Comparison of ENCODE assay signal across 31 mouse cellular contexts in the genomic region with DNA sequence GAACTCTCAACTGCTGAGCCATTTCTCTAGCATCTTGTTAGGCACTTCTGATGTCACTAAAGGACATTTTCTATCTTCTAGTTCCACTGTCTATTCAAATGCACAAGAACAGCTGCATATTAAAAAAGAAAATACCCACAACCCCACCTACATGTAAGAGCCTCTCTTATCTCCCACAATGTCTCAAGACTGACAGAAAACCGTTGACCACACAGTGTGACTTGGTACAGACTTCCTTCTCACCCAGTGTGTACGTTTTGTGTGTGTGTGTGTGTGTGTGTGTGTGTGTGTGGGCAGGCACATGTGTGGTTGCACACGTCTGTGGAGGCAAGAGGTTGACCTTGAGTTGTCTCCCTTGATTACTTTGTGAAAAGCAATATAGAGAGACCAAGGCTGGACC. TPM values are rescaled to one million over a fixed set of nuclear protein-coding genes. Genes with fewer than 3 reads are reported as not detected.
DNase-seq lines count a peak whose midpoint lies in the region; ATAC-seq and TF ChIP-seq lines count a peak whose summit lies in the region.
"Had no signal": no experiment of that assay in that cellular context is flagged by ENCODE, and none has a peak within 500 bp of the region (broad histone marks: within the 10 kb centered on the region; RNA-seq: fewer than 3 reads in every experiment).

No protein-coding gene starts in this region.

- no peaks in the 10 kb centered on the region for H3K79me2 ChIP-seq in MEL (ENCODE audit: control insufficient read depth, insufficient read depth, low read length, poor library complexity)

- DNase-seq in liver (no peak), MEL (ENCODE audit: low read depth, low spot score) (peak; percentile 81)
- no peak for DNase-seq in frontal cortex, adult 2 months (ENCODE audit: extremely low spot score in 1 of 2, low spot score in 1 of 2)
- DNase-seq in kidney, postnatal 10 days = no peak
- DNase-seq: adrenal gland, postnatal 10 days; adrenal gland, postnatal 36 days; cerebellum, adult 18-20 months; cerebellum, adult 9-10 months; cerebellum, postnatal 14 days; forebrain, postnatal 0 days; gastrocnemius, postnatal 25 days; heart, adult 2 months had no signal

- no peaks in the 10 kb centered on the region for H3K27me3 ChIP-seq in liver, embryonic 12.5 days (replicated peaks)
- no peaks in the 10 kb centered on the region for H3K27me3 ChIP-seq in MEL (ENCODE audit: control insufficient read depth in 1 of 2, insufficient read depth in 2 of 2, low read length in 2 of 2)
- H3K27me3 ChIP-seq: embryonic facial prominence, embryonic 12.5 days; embryonic facial prominence, embryonic 15.5 days; hindbrain, embryonic 13.5 days; Patski had no signal

- ATAC-seq in liver, embryonic 12.5 days = no peak
- ATAC-seq in granulocyte monocyte progenitor cell, adult 5-6 weeks (replicated peaks; ENCODE audit: poor library complexity, severe bottlenecking) = peak; percentile 25; the same call in 1 of the 2 replicates
- no peak for ATAC-seq in inflammation-experienced regulatory T-cells, adult 6 months
- ATAC-seq: CD4-positive, CD25-positive, alpha-beta regulatory T cell, adult 4 months; forebrain, embryonic 14.5 days; forebrain, postnatal 0 days; hindbrain, embryonic 16.5 days; Patski had no signal

- TF ChIP-seq CTCF in MEL (IDR thresholded peaks at IDR 0.05 in 2 of 3, conservative IDR thresholded peaks at IDR 0.05 in 1 of 3; ENCODE audit: control insufficient read depth in 1 of 3, insufficient read depth in 1 of 3, low read depth in 2 of 3, low read length in 3 of 3, poor library complexity in 1 of 3, severe bottlenecking in 1 of 3) = no peak

- WGBS in liver, embryonic 12.5 days (ENCODE audit: insufficient replicate concordance) = 20% methylated on average over 3 of the region's 3 CpGs

- no peak for TF ChIP-seq RAD21 in MEL (IDR thresholded peaks at IDR 0.05; ENCODE audit: low read depth, low read length)

- no peak overlapping the region for H3K4me2 ChIP-seq in liver, embryonic 12.5 days
- H3K4me2 ChIP-seq: embryonic facial prominence, embryonic 12.5 days; embryonic facial prominence, embryonic 15.5 days; heart, embryonic 11.5 days; hindbrain, embryonic 13.5 days had no signal

- 0 out of 2 replicates have a peak, but pooled peaks cover 8% of the 10 kb centered on the region for H3K4me1 ChIP-seq in liver, embryonic 12.5 days
- peaks cover 7 to 11% of the 10 kb centered on the region in 2 experiments for H3K4me1 ChIP-seq in MEL (ENCODE audit: control insufficient read depth in 1 of 2, insufficient read depth in 2 of 2, low read length in 2 of 2)
- H3K4me1 ChIP-seq: embryonic facial prominence, embryonic 12.5 days; embryonic facial prominence, embryonic 15.5 days; hindbrain, embryonic 10.5 days; hindbrain, embryonic 13.5 days had no signal

- no peak for TF ChIP-seq POLR2A in MEL (IDR thresholded peaks at IDR 0.05; ENCODE audit: control insufficient read depth in 1 of 2, insufficient read depth in 1 of 2, low read depth in 1 of 2, low read length in 2 of 2, poor library complexity in 1 of 2)

- H3K4me3 ChIP-seq in liver, embryonic 12.5 days = no peak overlapping the region
- no peak overlapping the region for H3K4me3 ChIP-seq in MEL (ENCODE audit: control insufficient read depth in 1 of 2, insufficient read depth in 1 of 2, low read depth in 2 of 2, low read length in 2 of 2)
- H3K4me3 ChIP-seq: embryonic facial prominence, embryonic 12.5 days; embryonic facial prominence, embryonic 15.5 days; heart, adult 2 months; hindbrain, embryonic 10.5 days; hindbrain, embryonic 13.5 days had no signal

- H3K9ac ChIP-seq in liver, embryonic 12.5 days = no peak overlapping the region
- no peak overlapping the region for H3K9ac ChIP-seq in MEL (ENCODE audit: control insufficient read depth, low read depth, low read length, poor library complexity, severe bottlenecking)
- H3K9ac ChIP-seq: embryonic facial prominence, embryonic 12.5 days; embryonic facial prominence, embryonic 15.5 days; forebrain, postnatal 0 days; hindbrain, embryonic 13.5 days had no signal

- H3K27ac ChIP-seq in liver, embryonic 12.5 days = 0 out of 2 replicates have a peak overlapping the region, but pooled peaks have one; percentile 13
- H3K27ac ChIP-seq in MEL (ENCODE audit: control insufficient read depth, low read depth, low read length) = peak overlapping the region; percentile 82
- H3K27ac ChIP-seq: embryonic facial prominence, embryonic 12.5 days; embryonic facial prominence, embryonic 15.5 days; heart, adult 2 months; hindbrain, embryonic 10.5 days; hindbrain, embryonic 13.5 days had no signal

- TF ChIP-seq EP300 in MEL (IDR thresholded peaks at IDR 0.05; ENCODE audit: low read depth in 1 of 2, low read length in 2 of 2) = peak; percentile 89 to 95

- no peaks in the 10 kb centered on the region for H3K9me3 ChIP-seq in liver, embryonic 12.5 days (replicated peaks)
- no peaks in the 10 kb centered on the region for H3K9me3 ChIP-seq in MEL (replicated peaks; ENCODE audit: insufficient read depth, low read length)
- H3K9me3 ChIP-seq: embryonic facial prominence, embryonic 12.5 days; embryonic facial prominence, embryonic 15.5 days; hindbrain, embryonic 10.5 days; hindbrain, embryonic 13.5 days had no signal

- peaks cover 100% of the 10 kb centered on the region for H3K36me3 ChIP-seq in liver, embryonic 12.5 days
- peaks cover 13 to 39% of the 10 kb centered on the region in 2 experiments for H3K36me3 ChIP-seq in MEL (ENCODE audit: control insufficient read depth in 1 of 2, insufficient read depth in 2 of 2, low read length in 2 of 2)

TF ChIP-seq in MEL, 35 proteins besides CTCF, POLR2A, EP300 and RAD21:
- TF ChIP-seq NELFE (IDR thresholded peaks at IDR 0.05; ENCODE audit: low read depth, low read length) = no peak
- TF ChIP-seq TCF12 (IDR thresholded peaks at IDR 0.05; ENCODE audit: low read depth, low read length) = peak; percentile 82
- TF ChIP-seq MAX (IDR thresholded peaks at IDR 0.05; ENCODE audit: low read length) = no peak
- peak; percentile 70 for TF ChIP-seq MAZ (IDR thresholded peaks at IDR 0.05; ENCODE audit: low read depth, low read length)
- 0 out of 2 replicates have a peak, but pooled peaks have one; percentile 52 for TF ChIP-seq ELF1 (IDR thresholded peaks at IDR 0.05; ENCODE audit: low read depth, low read length)
- TF ChIP-seq MYC (IDR thresholded peaks at IDR 0.05; ENCODE audit: low read depth, low read length) = peak; percentile 65; the same call in 1 of the 2 replicates
- TF ChIP-seq BHLHE40 (IDR thresholded peaks at IDR 0.05; ENCODE audit: borderline replicate concordance, low read depth, low read length) = peak; percentile 58; the same call in 1 of the 2 replicates
- TF ChIP-seq MXI1 (IDR thresholded peaks at IDR 0.05; ENCODE audit: low read depth, low read length) = peak; percentile 53; the same call in 1 of the 2 replicates
- no peak for TF ChIP-seq GABPA (IDR thresholded peaks at IDR 0.05; ENCODE audit: low read depth, low read length)
- TF ChIP-seq ZKSCAN1 (IDR thresholded peaks at IDR 0.05; ENCODE audit: low read depth, low read length) = peak; percentile 100
- peak; percentile 53; the same call in 1 of the 2 replicates for TF ChIP-seq HCFC1 (IDR thresholded peaks at IDR 0.05; ENCODE audit: low read depth, low read length)
- no peak for TF ChIP-seq CHD1 (IDR thresholded peaks at IDR 0.05; ENCODE audit: low read depth, low read length)
- no peak for TF ChIP-seq POLR2AphosphoS5 (IDR thresholded peaks at IDR 0.05; ENCODE audit: borderline replicate concordance, low read depth, low read length)
- peak; percentile 83 for TF ChIP-seq SIN3A (IDR thresholded peaks at IDR 0.05; ENCODE audit: low read length)
- TF ChIP-seq RCOR1 (IDR thresholded peaks at IDR 0.05; ENCODE audit: low read depth, low read length) = peak; percentile 68
- no peak for TF ChIP-seq E2F4 (IDR thresholded peaks at IDR 0.05; ENCODE audit: borderline replicate concordance, low read depth, low read length)
- TF ChIP-seq MEF2A (IDR thresholded peaks at IDR 0.05; ENCODE audit: extremely low read depth, insufficient replicate concordance, low read depth, low read length, poor library complexity, severe bottlenecking) = 0 out of 2 replicates have a peak, but pooled peaks have one; percentile 33
- peak; percentile 97 for TF ChIP-seq MYB (IDR thresholded peaks at IDR 0.05; ENCODE audit: low read depth, low read length)
- peak; percentile 92 for TF ChIP-seq ETS1 (IDR thresholded peaks at IDR 0.05; ENCODE audit: low read depth, low read length)
- TF ChIP-seq ZNF384 (IDR thresholded peaks at IDR 0.05; ENCODE audit: low read depth, low read length) = peak; percentile 15; the same call in 1 of the 2 replicates
- TF ChIP-seq GATA1 (IDR thresholded peaks at IDR 0.05; ENCODE audit: low read depth, low read length) = peak; percentile 90
- TF ChIP-seq USF2 (IDR thresholded peaks at IDR 0.05; ENCODE audit: borderline replicate concordance in 1 of 2, insufficient read depth in 1 of 2, low read depth in 1 of 2, low read length in 2 of 2) = no peak
TF ChIP-seq in MEL: peak in this region for 15.

RNA-seq across cellular contexts. Expression of gene Ubr2, which starts 48.2 kb away (rescaled TPM):
- 15.6 and 16.1 TPM in 2 replicates for polyA plus RNA-seq in liver, embryonic 12.5 days (2016; fragmentation: Nextera tagmentation; extraction: Ambion mirVana)
- total RNA-seq in MEL (2012; rRNA removed) = 15.3 and 20.3 TPM in 2 replicates
- polyA plus RNA-seq in MEL (2012; ENCODE audit: insufficient read depth in 1 of 2, insufficient read length in 2 of 2, low read depth in 1 of 2, low replicate concordance in 2 of 2, missing spikeins in 1 of 2) = 100 to 1,000 TPM in 1 of 2 experiments, 10 to 100 TPM in 1; 33.8 to 353 TPM
- total RNA-seq in granulocyte monocyte progenitor cell, adult 5-6 weeks (2014; fragmentation: Nextera tagmentation) = 40.9 and 45.3 TPM in 2 replicates
- total RNA-seq in granulocyte monocyte progenitor cell, adult 5-6 weeks (2017) = 20.3 and 25.3 TPM in 2 replicates
- 33.6 and 41.7 TPM in 2 replicates for polyA plus RNA-seq in frontal cortex, adult 2 months (2012; rRNA removed)
- 10 to 100 TPM; 12.1 to 19.4 (median 13.2) TPM for polyA plus RNA-seq in inflammation-experienced regulatory T-cells, adult 6 months (2017; shearing (Covaris generic))

RNA-seq across cellular contexts. Expression of gene Prph2, which starts 51.9 kb away (rescaled TPM):
- polyA plus RNA-seq in liver, embryonic 12.5 days (2016; fragmentation: Nextera tagmentation; extraction: Ambion mirVana) = not detected in 2 replicates
- not detected in 2 replicates for total RNA-seq in MEL (2012; rRNA removed)
- not detected for polyA plus RNA-seq in MEL (2012; ENCODE audit: insufficient read depth in 1 of 2, insufficient read length in 2 of 2, low read depth in 1 of 2, low replicate concordance in 2 of 2, missing spikeins in 1 of 2)
- not detected in 2 replicates for total RNA-seq in granulocyte monocyte progenitor cell, adult 5-6 weeks (2014; fragmentation: Nextera tagmentation)
- total RNA-seq in granulocyte monocyte progenitor cell, adult 5-6 weeks (2017) = not detected in 2 replicates
- 0.04 TPM in 1 of 2 replicates, not detected in the other for polyA plus RNA-seq in frontal cortex, adult 2 months (2012; rRNA removed)
- polyA plus RNA-seq in inflammation-experienced regulatory T-cells, adult 6 months (2017; shearing (Covaris generic)) = not detected
- total RNA-seq: adrenal gland, adult 18-20 months; adrenal gland, postnatal 10 days; adrenal gland, postnatal 36 days; gastrocnemius, adult 8-10 months; gastrocnemius, postnatal 25 days; heart, adult 2 months; heart, postnatal 25 days had no signal
- polyA plus RNA-seq: CD4-positive, CD25-positive, alpha-beta regulatory T cell, adult 4 months; embryonic facial prominence, embryonic 15.5 days; forebrain, embryonic 11.5 days; forebrain, embryonic 14.5 days; forebrain, postnatal 0 days; gonadal fat pad, adult 2 months; heart, adult 2 months; heart, embryonic 11.5 days; heart, embryonic 14.5 days; heart, postnatal 0 days; hindbrain, embryonic 10.5 days; hindbrain, embryonic 13.5 days; hindbrain, embryonic 16.5 days; Patski had no signal
